Mouse (Mus musculus): ENCODE results near the gene Gdf7.

- TF ChIP-seq POLR2A (IDR thresholded peaks at IDR 0.05; ENCODE audit: low read depth, low read length) (no peak), CTCF (IDR thresholded peaks at IDR 0.05; ENCODE audit: extremely low read depth, insufficient read length, insufficient replicate concordance, low read depth, low read length) (no peak)
Observed at GRCm38 (mm10) chr12:8325943-8326522, 24.3 kb upstream of the Gdf7 start.

Measured in small intestine, adult 2 months (tissue).